Mouse (Mus musculus): ENCODE measurements around the gene Fyn.

Fyn gene

DNA sequence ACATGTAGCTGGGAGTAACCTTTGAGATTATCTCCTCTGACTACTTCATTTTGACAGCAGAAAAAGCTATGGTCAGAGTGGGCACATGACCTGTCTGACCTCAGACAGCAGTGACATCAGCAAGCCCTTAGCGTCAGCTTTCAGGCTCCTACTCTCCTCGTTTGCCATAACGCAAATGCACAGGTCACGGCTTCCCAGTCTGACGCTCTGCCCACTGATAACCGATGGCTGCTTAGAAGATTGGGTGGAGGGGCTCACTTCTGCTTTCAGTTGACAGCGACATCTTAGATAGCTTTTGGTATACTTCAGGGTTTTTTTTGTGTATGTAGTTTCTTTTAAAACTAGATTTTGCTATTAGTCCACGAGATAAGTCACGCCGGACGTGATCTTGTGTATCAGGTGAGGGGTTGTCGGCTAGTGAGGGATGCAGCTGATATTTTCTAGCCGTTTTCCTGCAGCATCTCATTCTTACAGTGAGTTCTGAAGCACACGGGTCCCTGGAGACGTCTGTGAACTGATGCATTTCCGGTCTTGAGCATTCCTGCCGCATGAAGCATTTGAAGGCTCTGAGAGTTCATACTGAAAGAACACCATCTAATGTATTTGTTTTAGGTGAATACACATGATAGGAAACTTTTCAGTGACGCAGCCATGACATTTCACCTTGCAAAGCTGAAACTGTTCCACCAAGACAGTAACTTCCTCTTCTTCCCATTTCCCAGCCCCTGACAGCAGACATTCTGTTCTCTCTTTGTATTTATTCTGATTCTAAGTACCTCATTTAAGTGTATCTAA is 44.4 kb downstream of the Fyn start:
- no peak for DNase-seq

DNA sequence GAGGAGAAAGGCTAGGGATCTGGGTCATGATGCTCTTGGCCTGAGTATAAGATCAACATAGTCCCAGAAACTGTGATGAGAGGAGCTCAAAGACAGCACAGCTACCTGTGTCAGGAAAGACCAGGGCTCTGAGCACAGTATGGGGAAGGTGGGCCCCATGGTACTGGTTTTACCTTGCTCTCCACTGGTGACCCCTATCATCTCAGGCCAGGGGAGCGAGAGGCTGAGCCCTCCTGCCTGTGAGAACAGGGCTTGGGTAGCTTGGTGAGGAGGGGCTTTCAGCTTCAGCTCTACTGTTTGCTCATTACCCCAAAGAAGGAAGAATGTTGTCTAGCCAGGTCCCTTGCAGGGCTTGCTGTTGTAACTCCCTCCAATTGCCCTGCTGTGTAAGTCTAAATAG is 45.4 kb downstream of the Fyn start:
- DNase-seq, result no peak

DNA sequence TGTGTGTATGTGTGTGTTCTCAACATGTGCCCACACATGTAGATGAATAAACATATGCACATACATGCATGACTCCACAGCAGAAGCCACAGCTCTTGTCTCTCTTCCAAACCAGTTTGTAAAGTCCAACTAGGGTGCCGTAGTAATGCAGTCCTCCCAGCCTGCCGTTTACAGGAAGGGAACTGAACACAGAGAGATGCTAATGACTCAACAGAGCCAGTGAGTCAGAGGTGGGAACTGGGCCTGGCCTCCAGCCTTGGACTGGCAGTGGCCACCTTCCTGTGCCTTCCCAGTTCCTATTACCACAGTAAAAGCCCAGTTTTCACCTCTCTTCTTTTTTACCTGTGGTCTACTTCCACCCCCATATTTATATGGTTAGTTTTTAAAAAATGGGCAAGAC is 46.9 kb downstream of the Fyn start:
- DNase-seq, result peak; percentile 65 to 82

DNA sequence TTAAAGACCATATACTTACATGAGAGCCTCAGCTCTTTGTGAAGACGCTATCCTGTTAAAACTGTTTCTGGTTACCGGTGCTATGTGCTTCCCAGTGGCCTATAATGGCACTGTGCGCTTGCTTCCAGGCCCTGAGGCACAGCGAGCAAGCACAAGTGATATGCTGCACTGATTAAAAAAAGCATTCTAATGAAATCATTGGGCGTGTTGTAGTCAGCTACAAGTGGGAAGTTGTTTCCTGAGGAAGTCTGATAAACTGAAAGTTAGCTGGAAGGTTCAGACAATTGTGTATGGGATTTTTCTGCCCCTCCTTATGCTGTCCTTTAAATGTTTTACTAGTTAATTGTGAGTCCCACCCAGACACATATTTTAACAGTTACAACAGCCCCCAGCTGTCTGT is 49.0 kb downstream of the Fyn start:
- DNase-seq, result no peak

DNA sequence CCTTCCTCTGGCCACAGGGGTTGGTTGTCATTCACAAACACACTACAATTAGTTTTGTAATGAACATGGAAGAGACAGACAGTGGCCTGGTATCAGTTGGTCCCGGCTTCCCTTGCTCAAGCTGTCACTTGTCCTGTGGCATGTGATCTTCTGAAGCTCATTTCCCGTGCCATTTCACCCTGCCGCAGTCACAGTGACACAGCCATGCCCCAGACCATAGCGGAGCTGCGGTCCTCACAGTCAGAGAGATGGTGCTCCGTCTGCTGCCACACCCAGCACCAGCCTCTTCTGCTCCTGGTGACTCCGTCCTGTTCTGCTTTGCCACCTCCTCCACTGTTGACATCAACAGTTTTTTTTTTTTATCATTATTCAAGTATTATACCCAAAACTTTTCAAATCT is 49.7 kb downstream of the Fyn start:
- no peak for DNase-seq

DNA sequence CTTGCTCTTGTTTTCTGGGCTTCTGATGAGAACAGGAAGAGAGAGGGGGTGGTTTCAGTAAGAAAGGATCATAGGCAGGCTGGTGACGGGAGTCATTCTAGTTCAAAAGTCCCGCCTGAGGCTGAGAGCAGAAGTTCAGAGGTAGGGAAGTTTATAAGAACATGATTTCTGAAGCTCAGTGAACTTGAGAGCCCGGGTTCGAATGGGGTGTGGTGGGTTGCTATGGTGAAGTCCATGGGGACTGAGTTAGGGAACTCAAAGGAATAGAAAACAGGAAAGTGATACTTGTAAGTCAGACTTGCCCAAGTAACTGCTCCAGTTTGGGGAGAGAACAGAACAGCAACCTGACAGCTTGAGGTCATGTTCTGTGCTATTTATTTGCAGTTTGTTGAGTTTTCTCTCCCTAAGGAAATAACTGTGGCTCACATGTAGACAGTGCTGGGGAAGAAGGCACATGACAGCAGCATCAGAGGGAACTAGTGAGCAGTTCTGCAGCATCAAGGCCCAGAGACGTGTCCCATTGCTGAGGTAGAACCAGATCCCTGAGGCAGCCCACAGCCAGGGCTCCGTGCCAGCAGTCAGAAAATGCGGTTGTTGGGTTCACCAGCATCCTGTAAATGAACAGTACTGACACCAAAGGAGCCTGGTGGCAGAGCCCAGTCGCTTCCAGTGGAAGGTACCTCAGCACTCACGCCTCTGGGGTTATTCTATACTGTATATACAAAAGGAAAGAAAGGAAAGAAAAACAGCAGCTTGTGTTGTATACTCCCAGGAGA is 52.4 kb downstream of the Fyn start:
- DNase-seq, result peak; percentile 75 to 84

DNA sequence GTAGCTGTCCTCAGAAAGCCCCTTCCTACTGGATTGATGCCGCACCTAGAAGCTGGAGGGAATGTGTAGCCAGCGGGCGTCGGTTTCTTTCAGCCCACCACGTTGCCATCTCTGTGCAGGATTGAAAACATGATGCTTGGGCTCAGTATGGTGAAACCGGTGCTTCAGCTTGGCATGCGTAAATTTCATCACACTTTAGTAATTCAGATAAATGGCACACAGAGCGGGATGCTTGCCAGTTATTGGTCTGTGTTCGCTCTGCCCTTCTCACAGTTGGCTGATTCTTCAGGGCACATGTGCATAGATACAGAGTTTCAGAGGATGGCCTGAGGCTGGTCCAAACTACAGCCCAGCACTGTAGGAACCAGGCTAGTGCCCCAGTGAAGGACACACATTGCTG is 53.1 kb downstream of the Fyn start:
- DNase-seq, result no peak

DNA sequence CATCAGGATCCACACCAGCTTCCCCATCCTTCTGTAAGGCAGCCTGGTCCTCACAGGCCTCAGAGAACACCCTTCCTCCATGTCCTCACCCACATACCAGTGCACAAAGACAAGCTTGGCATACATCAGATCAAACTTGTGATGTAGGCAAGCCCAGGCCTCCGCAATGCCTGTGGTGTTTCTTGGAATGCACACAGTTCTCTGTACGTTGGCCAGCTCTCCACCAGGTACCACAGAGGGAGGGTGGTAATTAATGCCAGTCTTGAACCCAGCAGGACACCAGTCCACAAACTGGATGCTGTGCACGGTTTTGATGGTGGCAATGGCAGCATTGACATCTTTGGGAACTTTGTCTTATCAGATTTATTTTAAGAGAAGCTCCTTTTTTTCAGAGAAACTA is 56.0 kb downstream of the Fyn start:
- DNase-seq, result peak; percentile 57 to 63

DNA sequence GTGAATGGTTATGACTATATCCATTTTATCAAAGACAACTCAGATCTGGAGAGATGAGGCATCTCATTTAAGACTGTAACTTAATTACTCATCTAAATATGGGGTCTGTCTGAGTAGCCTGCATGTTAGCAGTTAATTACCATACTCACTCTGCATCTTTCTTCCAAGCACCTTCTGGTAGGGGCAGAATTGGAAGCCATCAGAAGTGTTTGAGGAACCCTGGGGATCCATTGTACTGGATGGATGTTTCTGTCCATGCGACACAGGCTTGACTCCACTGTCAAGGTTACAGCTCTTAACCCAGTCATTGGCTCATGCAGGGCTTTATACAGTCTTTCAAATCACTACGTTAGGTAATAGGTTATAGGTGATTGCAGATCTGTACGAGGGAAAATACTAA is 57.4 kb downstream of the Fyn start:
- DNase-seq, result no peak

DNA sequence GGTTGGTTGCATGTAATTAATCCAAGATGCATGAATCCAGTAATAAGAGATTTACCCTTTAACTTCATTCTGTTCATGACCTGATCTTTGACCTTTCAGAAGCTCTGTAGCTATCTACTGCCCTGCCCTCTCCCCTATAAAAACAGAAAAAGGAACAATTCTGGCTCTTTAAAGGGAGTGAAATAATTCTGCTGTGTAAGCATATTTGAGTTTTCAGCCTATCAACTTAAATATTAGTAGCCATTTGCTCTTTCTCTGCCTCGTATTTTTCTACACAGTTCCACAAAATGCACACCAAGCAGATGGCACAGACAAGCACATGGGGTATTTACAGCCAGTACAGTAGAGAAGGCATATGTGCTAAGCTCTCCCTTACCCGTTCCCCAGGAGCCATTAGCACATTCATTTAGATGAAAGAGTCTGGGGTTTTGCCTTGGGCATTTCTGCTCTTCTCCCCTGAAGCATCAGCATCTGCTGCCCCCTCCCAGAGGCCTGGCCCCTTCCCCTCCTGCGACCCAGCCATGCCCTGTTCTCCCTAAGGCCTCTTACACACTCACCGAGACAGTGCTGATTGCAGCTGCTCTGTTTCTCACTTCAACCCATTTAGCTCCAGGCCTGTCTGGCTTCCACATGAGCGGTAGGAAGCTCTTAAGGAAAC is 58.3 kb downstream of the Fyn start:
- peak in 1 of 2 experiments; percentile 57 for DNase-seq

DNA sequence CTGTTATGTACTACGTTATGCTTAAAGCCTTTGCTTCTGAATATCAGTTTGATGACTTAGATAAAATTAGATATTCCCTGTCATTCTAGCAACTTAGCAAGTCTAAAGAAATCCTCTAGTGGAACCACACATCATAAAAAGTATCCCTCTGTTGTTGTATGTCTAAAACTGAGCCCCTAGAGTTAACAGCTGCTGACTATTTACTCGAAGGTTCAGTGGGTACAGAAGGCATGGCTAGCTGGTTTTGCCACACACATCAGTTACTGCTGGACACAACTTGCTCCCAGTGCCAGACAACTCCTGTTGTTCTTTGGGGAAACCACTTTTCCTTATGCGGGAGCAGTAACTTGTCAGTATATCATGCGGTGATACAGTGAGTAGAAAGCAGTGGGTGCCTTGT is 61.0 kb downstream of the Fyn start:
- DNase-seq, result no peak

DNA sequence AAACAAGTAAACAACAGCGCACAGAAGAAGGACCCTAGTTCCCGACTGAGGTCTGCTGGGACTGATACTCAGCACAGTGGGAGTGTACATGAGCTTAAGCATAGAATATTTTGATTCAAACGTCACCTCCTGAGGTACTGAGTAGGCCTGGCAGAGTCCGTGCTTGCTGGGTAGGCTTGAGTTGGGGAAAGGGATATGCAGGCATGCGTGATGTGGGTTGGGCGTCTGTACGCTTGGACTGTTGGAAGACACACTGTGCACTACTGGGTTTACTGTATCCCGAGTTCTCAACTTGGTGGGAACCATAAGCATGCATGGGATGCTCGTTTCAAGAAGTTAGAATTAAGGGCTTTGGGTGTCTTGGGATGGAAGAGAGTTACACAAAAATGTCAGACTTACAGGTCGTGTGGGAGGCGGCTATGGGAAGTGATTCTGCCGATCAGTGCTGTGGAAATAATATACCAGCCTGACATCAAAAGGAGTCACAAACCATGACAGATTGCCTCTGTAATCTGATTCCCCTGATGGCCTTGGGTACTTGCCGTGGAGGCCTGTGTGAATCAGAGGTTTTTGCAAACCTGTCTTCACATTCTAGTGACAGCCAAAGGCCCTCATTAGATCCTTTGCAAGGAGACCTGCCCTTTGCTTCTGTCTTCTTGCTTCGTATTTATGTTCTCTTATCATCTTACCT is 61.6 kb downstream of the Fyn start:
- no peak for DNase-seq

DNA sequence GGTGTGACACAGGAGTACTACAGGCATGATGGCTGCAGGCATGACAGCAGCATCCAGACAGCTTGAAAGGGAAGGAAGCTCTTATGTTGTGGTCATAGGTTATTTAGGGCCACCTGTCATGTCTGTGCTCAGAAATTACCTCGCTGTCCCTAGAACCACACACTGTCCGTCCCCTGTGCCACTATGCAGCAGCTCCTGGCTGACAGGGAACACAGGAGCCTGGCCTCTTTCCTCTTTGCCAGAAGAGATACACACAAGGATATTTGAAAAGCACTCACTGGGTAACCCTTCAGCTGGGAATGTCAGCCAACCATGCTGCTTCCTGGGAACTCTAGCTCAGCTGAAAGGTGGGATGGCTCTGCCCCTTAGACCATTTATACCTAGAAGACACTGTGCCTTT is 62.6 kb downstream of the Fyn start:
- DNase-seq, result no peak

DNA sequence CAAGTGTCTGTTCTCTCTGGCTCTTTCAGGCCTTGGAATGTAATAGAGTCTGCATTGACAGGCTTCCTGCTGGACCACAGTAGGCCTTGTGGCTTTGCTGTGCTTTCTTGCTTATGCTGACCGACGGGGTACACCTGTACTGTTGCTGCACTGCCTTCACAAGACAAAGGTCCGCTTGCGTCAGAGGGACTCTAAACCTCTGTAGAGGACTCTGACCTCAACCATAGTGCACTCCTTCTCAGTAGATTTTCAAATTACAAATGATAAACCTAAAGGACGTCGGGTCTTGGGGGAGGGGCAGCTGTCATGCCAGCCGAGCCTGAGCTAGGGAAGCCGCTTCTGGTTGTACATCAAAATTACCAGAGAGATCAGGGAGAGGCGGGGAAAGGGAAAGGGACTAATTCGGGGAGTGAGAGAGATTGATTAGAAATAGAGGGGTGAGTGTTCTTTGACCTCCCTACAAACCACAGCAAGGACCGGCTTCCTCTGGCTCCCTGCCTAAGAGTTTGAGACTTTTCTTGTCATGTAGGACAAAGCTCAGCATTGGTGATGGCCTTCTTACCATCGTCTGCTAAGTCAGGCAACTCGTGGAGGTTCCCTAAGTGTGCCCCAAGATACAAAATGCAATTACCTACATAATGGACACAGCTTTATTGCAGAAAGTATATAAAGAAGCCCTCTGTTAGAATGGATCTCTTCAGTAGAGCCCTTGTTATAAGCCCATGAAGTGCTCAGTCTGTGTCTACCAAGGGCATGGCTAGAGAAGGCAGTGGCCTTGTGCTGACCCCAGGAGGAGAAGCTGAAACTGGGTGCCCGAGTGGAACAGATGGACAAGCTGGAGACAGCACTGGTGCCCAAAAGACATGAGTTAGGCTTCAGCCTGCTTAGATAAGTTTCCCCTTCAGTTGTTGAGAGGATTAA is 64.3 kb downstream of the Fyn start:
- peak in 1 of 2 experiments; percentile 36 for DNase-seq

DNA sequence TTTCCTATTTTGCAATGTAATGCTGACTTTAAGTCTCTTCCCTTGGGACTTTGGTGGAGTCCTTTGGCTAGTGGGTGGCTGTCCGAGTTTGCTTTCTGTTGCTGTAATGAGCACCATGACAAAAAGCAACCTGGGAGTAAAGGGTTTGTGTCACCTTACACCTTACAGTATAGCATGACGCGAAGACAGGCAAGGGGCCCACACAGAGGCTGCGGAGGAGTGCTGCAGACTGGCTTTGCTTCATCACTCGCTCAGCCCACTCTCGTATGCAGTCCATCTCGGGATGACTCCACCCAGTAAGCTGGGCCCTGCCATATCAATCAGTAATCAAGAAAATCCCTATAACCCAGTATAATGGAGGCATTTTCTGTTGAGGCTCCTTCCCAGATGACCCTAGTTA is 65.2 kb downstream of the Fyn start:
- no peak for DNase-seq

DNA sequence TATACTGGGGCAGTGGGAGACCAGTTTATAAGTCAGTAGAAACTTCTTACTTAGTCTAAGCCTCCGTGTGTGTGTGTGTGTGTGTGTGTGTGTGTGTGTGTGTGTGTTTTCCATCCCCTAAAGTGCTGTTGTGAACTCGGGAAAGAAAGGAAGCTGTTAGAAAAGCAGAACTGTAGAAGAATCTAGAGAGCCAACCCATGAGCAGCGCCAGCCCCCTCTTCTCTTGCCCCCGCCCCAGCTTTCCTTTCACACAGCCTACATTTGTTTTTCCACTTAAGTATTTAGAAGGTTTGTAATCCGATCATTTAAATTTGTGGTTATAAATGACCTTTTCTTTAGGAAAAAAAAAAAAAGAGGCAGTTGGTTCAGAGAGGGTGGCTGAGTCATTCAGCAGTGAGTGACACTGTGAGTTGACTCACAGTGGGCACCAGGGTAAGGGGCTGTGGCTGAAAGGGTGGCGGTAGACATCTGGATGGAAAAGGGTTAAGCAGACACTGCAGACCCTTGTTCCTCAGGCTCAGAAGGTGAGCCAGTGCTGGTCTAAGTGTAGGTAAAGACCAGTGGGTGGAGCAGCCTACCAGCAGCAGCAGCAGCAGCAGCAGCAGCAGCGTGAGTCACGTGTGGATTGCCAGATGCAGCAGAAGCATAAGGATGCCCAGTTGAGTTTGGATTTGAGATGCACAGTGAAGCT is 66.2 kb downstream of the Fyn start:
- DNase-seq, result no peak

DNA sequence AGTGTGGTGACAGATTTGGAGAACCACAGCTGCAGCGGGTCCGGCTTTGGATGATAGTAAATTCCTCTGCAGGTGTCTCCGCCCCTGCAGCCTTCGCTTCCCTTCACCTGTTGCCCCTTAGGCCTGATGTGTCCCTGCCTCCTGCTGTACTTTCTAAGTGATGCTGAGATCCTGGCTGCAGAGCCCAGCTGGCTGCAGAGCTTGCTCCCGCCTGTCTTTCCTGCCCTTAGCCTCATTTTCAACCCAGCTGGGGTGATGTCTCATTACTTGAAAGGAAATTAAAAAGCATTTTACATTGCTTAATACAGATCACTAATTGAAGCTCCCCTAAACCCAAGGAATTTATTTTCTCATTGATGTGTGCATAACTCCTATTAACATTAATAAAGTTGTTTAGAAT is 70.2 kb downstream of the Fyn start:
- DNase-seq, result no peak

DNA sequence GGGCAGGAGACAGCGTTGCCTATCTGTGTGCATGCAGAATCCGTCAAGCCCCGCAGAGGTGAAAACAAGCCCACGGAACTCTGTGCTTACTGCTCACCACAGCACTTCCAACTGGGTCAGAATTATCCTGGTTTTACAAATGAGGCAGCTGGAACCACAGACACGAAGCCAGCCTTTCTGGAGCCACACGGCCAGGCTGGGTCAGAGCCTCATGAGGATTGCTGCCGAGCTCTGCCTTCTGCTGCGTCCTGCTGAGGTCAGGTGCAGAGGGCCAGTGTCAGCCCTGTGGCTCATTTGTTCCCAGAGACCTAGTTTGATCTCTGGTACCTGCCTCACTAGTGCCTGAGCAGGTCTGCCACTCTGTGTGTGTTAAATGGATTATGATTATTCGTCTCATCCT is 71.9 kb downstream of the Fyn start:
- DNase-seq, result peak; percentile 56 to 65

DNA sequence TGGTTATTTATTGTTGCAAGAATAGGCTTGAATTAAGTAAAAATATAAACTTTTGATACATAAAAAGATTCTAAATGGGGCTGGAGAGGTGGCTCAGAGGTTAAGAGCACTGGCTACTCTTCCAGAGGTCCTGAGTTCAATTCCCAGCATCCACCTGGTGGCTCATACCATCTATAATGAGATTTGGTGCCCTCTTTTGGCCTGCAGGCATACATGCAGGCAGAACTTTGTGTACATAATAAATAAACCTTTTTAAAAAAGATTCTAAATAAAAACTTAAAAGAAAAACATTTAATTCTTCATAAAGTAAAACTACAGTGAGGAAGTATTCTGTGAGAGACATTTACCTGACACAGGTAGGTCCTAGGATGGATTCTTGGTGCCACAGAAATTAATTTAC is 73.0 kb downstream of the Fyn start:
- DNase-seq, result no peak

DNA sequence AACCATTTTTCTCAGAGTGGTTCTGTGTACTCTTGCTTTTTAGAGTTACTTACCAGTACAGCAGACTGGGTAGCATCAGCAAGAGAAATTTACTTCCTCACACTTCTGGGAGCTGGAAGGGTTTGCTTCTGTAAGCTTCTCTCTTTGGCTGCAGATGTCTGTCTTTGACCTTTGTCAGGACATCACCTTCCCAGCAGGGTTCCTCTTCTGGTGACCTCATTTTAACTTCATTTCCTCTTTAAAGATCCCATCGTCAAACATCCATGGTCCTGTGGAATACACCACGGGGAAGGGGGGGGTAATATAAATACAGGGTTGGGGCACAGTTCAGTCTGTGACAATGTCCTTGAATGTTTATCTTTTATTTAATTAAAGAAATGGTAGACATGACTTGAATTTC is 74.5 kb downstream of the Fyn start:
- DNase-seq, result no peak

DNA sequence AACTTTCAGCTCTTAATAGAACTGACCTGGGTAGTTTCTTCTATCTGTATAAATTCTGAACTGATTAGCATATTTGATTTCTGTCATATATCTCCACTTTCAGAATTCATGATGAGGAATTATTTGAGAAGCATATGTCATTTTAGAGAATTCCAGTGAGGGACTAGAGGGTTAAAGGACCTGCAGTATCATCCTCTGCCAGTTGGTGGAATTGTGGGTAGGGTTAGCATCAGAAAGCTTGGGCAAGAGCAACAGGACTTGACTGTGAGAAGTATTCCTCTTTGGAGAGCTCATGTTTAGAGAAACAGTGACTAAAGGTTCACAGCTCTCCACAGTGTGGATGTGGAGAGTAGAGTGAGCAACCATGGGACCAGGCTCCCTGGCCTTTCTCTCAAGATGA is 75.3 kb downstream of the Fyn start:
- DNase-seq, result no peak

DNA sequence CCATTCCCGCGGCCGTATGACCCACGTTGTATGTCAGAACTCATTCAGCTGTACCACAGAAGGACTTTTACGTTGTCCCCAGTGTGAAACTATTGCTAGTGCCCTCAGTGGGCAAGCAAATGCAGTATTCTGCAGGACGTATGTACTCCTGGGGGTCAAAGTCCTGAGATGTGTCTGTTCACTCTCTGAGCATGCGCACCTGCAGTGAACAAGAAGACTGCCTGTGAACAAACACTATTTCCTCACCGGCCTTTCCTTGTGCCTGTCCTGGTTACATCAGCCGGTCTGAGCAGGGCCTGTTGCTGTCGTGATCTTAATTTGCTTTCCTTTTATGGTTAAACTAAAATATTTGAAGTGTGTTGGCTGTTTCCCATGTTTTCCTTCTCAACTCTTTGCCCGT is 77.2 kb downstream of the Fyn start:
- no peak for DNase-seq

All from cerebellum, postnatal 25 days (tissue).